Mouse (Mus musculus): ENCODE measurements around the gene Fgfr3. TPM values are rescaled to one million over a fixed set of nuclear protein-coding genes. Genes with fewer than 3 reads are reported as not detected.

The Fgfr3 gene
- polyA plus RNA-seq, 1 experiment from 2014 or later = 41.1 TPM

GRCm38 (mm10) chr5:33703999-33704398 is 17.5 kb upstream of the Fgfr3 start:
- Histone ChIP-seq H3K9me3 (no peaks in the 10 kb centered on the region), H3K4me1 (replicated peaks) (peaks cover 69% of the 10 kb centered on the region), H3K9ac (0 out of 2 replicates have a peak overlapping the region, but pooled peaks have one; percentile 2), H3K36me3 (no peaks in the 10 kb centered on the region), H3K27me3 (peaks cover 36% of the 10 kb centered on the region), H3K27ac (peak overlapping the region; percentile 76; the same call in 1 of the 2 replicates), H3K4me3 (no peak overlapping the region), H3K4me2 (no peak overlapping the region)
- 11% methylated on average over 8 of the region's 8 CpGs for WGBS
- ATAC-seq (ENCODE audit: low FRiP score) = peak; percentile 44

- H3K9ac ChIP-seq = no peak overlapping the region
- no peak overlapping the region for H3K4me3 ChIP-seq
- WGBS = 4% methylated on average over 11 of the region's 11 CpGs
- H3K36me3 ChIP-seq = no peaks in the 10 kb centered on the region
- H3K27ac ChIP-seq = peak overlapping the region; percentile 76
- ATAC-seq (ENCODE audit: low FRiP score) = peak; percentile 86
- peaks cover 58% of the 10 kb centered on the region for H3K4me1 ChIP-seq (replicated peaks)
- H3K27me3 ChIP-seq = peaks cover 27% of the 10 kb centered on the region
- H3K9me3 ChIP-seq = no peaks in the 10 kb centered on the region
- no peak overlapping the region for H3K4me2 ChIP-seq
Observed at GRCm38 (mm10) chr5:33704945-33705611, 16.4 kb upstream of the Fgfr3 start.

- Histone ChIP-seq H3K4me3 (no peak overlapping the region), H3K9ac (no peak overlapping the region), H3K36me3 (no peaks in the 10 kb centered on the region), H3K4me2 (no peak overlapping the region), H3K27me3 (peaks cover 20% of the 10 kb centered on the region), H3K27ac (peak overlapping the region; percentile 60), H3K4me1 (replicated peaks) (peaks cover 51% of the 10 kb centered on the region), H3K9me3 (no peaks in the 10 kb centered on the region)
- ATAC-seq (ENCODE audit: low FRiP score) = peak; percentile 31; the same call in 1 of the 2 replicates
- WGBS = 13% methylated on average over 9 of the region's 9 CpGs
Observed at GRCm38 (mm10) chr5:33705612-33706349, 15.7 kb upstream of the Fgfr3 start.

- no peak overlapping the region for H3K4me3 ChIP-seq
- H3K27ac ChIP-seq = peak overlapping the region; percentile 60
- WGBS = 89% methylated on average over 1 of the region's 1 CpGs
- no peaks in the 10 kb centered on the region for H3K36me3 ChIP-seq
- H3K9ac ChIP-seq = no peak overlapping the region
- peaks cover 15% of the 10 kb centered on the region for H3K27me3 ChIP-seq
- ATAC-seq (ENCODE audit: low FRiP score) = no peak
- no peak overlapping the region for H3K4me2 ChIP-seq
- no peaks in the 10 kb centered on the region for H3K9me3 ChIP-seq
- H3K4me1 ChIP-seq (replicated peaks) = peaks cover 48% of the 10 kb centered on the region
Observed at GRCm38 (mm10) chr5:33706350-33706629, 15.2 kb upstream of the Fgfr3 start.

- no peak overlapping the region for H3K4me3 ChIP-seq
- ATAC-seq (ENCODE audit: low FRiP score) = no peak
- peaks cover 7% of the 10 kb centered on the region; the same call in 1 of the 2 replicates for H3K27me3 ChIP-seq
- no peak overlapping the region for H3K9ac ChIP-seq
- no peaks in the 10 kb centered on the region for H3K36me3 ChIP-seq
- no peak overlapping the region for H3K4me2 ChIP-seq
- no peak overlapping the region for H3K27ac ChIP-seq
- H3K9me3 ChIP-seq = no peaks in the 10 kb centered on the region
- H3K4me1 ChIP-seq (replicated peaks) = peaks cover 39% of the 10 kb centered on the region
- 76% methylated on average over 4 of the region's 4 CpGs for WGBS
Observed at GRCm38 (mm10) chr5:33707163-33707562, 14.3 kb upstream of the Fgfr3 start.

GRCm38 (mm10) chr5:33709037-33709436 is 12.4 kb upstream of the Fgfr3 start:
- H3K4me2 ChIP-seq = no peak overlapping the region
- ATAC-seq (ENCODE audit: low FRiP score) = no peak
- 59% methylated on average over 2 of the region's 2 CpGs for WGBS
- no peak overlapping the region for H3K27ac ChIP-seq
- no peaks in the 10 kb centered on the region for H3K36me3 ChIP-seq
- no peak overlapping the region for H3K9ac ChIP-seq
- peaks cover 14% of the 10 kb centered on the region; the same call in 1 of the 2 replicates for H3K27me3 ChIP-seq
- H3K9me3 ChIP-seq = no peaks in the 10 kb centered on the region
- peaks cover 32% of the 10 kb centered on the region for H3K4me1 ChIP-seq (replicated peaks)
- H3K4me3 ChIP-seq = no peak overlapping the region

- Histone ChIP-seq H3K27me3 (peaks cover 18% of the 10 kb centered on the region; the same call in 1 of the 2 replicates), H3K4me1 (replicated peaks) (0 out of 2 replicates have a peak, but pooled peaks cover 2% of the 10 kb centered on the region), H3K9me3 (no peaks in the 10 kb centered on the region), H3K27ac (no peak overlapping the region), H3K36me3 (no peaks in the 10 kb centered on the region), H3K4me2 (no peak overlapping the region), H3K4me3 (no peak overlapping the region), H3K9ac (no peak overlapping the region)
- 82% methylated on average over 2 of the region's 2 CpGs for WGBS
- no peak for ATAC-seq (ENCODE audit: low FRiP score)
Observed at GRCm38 (mm10) chr5:33712550-33712949, 8.9 kb upstream of the Fgfr3 start.

GRCm38 (mm10) chr5:33715182-33715581 is 6.3 kb upstream of the Fgfr3 start:
- Histone ChIP-seq H3K36me3 (no peaks in the 10 kb centered on the region), H3K4me3 (no peak overlapping the region), H3K4me2 (no peak overlapping the region), H3K9ac (no peak overlapping the region), H3K27ac (no peak overlapping the region), H3K27me3 (peaks cover 30% of the 10 kb centered on the region), H3K4me1 (replicated peaks) (peaks cover 10% of the 10 kb centered on the region), H3K9me3 (no peaks in the 10 kb centered on the region)
- 28% methylated on average over 2 of the region's 2 CpGs for WGBS
- ATAC-seq (ENCODE audit: low FRiP score) = no peak

- no peak for ATAC-seq (ENCODE audit: low FRiP score)
- 82% methylated on average over 6 of the region's 6 CpGs for WGBS
- peaks cover 18% of the 10 kb centered on the region for H3K4me1 ChIP-seq (replicated peaks)
- no peak overlapping the region for H3K4me3 ChIP-seq
- H3K9ac ChIP-seq = no peak overlapping the region
- H3K9me3 ChIP-seq = no peaks in the 10 kb centered on the region
- peaks cover 40% of the 10 kb centered on the region for H3K27me3 ChIP-seq
- H3K4me2 ChIP-seq = no peak overlapping the region
- no peaks in the 10 kb centered on the region for H3K36me3 ChIP-seq
- no peak overlapping the region for H3K27ac ChIP-seq
Observed at GRCm38 (mm10) chr5:33716467-33716866, 5.0 kb upstream of the Fgfr3 start.

GRCm38 (mm10) chr5:33718460-33718859 is 3.0 kb upstream of the Fgfr3 start:
- H3K4me2 ChIP-seq = no peak overlapping the region
- no peaks in the 10 kb centered on the region for H3K36me3 ChIP-seq
- peaks cover 38% of the 10 kb centered on the region for H3K4me1 ChIP-seq (replicated peaks)
- peaks cover 44% of the 10 kb centered on the region for H3K27me3 ChIP-seq
- H3K9me3 ChIP-seq = no peaks in the 10 kb centered on the region
- ATAC-seq (ENCODE audit: low FRiP score) = no peak
- 49% methylated on average over 5 of the region's 5 CpGs for WGBS
- no peak overlapping the region for H3K4me3 ChIP-seq
- no peak overlapping the region for H3K27ac ChIP-seq
- no peak overlapping the region for H3K9ac ChIP-seq

- whole genome bisulfite sequencing = 8% methylated on average over 8 of the region's 8 CpGs
- H3K27me3 ChIP-seq = peaks cover 46% of the 10 kb centered on the region
- no peak overlapping the region for H3K27ac ChIP-seq
- ATAC-seq (ENCODE audit: low FRiP score) = no peak
- H3K36me3 ChIP-seq = no peaks in the 10 kb centered on the region
- no peaks in the 10 kb centered on the region for H3K9me3 ChIP-seq
- H3K4me2 ChIP-seq = peak overlapping the region; percentile 98
- peak overlapping the region; percentile 68 for H3K4me3 ChIP-seq
- peak overlapping the region; percentile 85; the same call in 1 of the 2 replicates for H3K9ac ChIP-seq
- H3K4me1 ChIP-seq (replicated peaks) = peaks cover 62% of the 10 kb centered on the region
Observed at GRCm38 (mm10) chr5:33720852-33721490, 503 bp upstream of the Fgfr3 start.

GRCm38 (mm10) chr5:33722266-33723018 is 968 bp downstream of the Fgfr3 start:
- no peaks in the 10 kb centered on the region for H3K36me3 ChIP-seq
- peak; percentile 23; the same call in 1 of the 2 replicates for ATAC-seq (ENCODE audit: low FRiP score)
- peak overlapping the region; percentile 68 for H3K4me3 ChIP-seq
- H3K27me3 ChIP-seq = peaks cover 53% of the 10 kb centered on the region
- H3K9me3 ChIP-seq = no peaks in the 10 kb centered on the region
- peak overlapping the region; percentile 85 for H3K9ac ChIP-seq
- peak overlapping the region; percentile 84 for H3K27ac ChIP-seq
- H3K4me1 ChIP-seq (replicated peaks) = peaks cover 65% of the 10 kb centered on the region
- H3K4me2 ChIP-seq = peak overlapping the region; percentile 98
- WGBS = under 1% methylated on average over 53 of the region's 53 CpGs

Data from hindbrain, embryonic 13.5 days (tissue).